Mouse (Mus musculus) C2C12 (cell line): Measurements from ENCODE around the gene Gfra1.

ENCODE experiments used
- CTCF ChIP-seq: IDR thresholded peaks from one replicate; pipeline ENCODE4 v1.5.1; 2011; ENCODE audit not compliant: control insufficient read depth, insufficient read depth, insufficient read length
- MYOG ChIP-seq: IDR thresholded peaks from one replicate; pipeline ENCODE4 v1.6.1; 2011; ENCODE audit not compliant: control insufficient read depth, insufficient read length; ENCODE audit errors: extremely low read depth
- USF1 ChIP-seq: IDR thresholded peaks from one replicate; pipeline ENCODE4 v1.6.1; 2011; ENCODE audit warnings: low read depth, mild to moderate bottlenecking, control low read depth, moderate library complexity

- TF ChIP-seq CTCF (no peak), USF1 (no peak), MYOG (no peak)
Observed at GRCm38 (mm10) chr19:58393121-58393520, 62.6 kb downstream of the Gfra1 start.
